Mouse (Mus musculus) E14TG2a.4 (cell line): ENCODE results near the gene Gp1ba.

Source experiments
- CTCF ChIP-seq: conservative IDR thresholded peaks from 2 replicates; pipeline ENCODE4 v1.5.1; 2014; ENCODE audit warnings: low read length
- POU5F1 ChIP-seq: IDR thresholded peaks from 2 replicates; pipeline ENCODE4 v1.6.1; 2014; ENCODE audit warnings: low read length, borderline replicate concordance

GRCm38 (mm10) chr11:70607611-70608010 is 31.3 kb upstream of the Gp1ba start:
- TF ChIP-seq CTCF (no peak), POU5F1 (no peak)
